8 mouse cellular contexts compared by ENCODE assay signal in the genomic region with DNA sequence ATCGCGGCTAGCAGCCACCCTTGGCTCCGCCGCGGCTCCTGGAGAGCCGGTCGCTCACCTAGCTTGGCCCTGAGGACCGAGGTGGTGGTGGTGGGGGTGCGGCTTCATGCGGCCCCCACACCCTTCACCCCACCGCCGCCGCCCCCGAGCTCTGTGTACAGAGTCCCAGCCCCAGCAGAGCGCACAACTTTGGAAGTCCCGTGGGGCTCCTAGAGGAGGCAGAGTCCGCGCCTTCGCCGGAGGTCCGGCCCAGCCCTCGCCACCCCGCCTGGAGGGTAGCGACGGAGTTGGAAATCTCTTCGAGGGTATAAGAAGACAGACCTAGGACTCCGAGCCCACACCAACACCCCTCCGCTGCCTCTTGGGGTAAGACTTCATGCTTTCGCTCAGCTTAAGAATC. TPM values are rescaled to one million over a fixed set of nuclear protein-coding genes. Genes with fewer than 3 reads are reported as not detected.
DNase-seq lines count a peak whose midpoint lies in the region; ATAC-seq and TF ChIP-seq lines count a peak whose summit lies in the region.

No protein-coding gene starts in this region.

- peaks cover 45% of the 10 kb centered on the region for H3K4me1 ChIP-seq in embryonic facial prominence, embryonic 13.5 days
- H3K4me1 ChIP-seq in intestine, embryonic 14.5 days (replicated peaks; ENCODE audit: control insufficient read depth, insufficient read depth, low read length), result peaks cover 29% of the 10 kb centered on the region

- H3K27ac ChIP-seq in left cerebral cortex, adult 2 months, result peak overlapping the region; percentile 77
- 0 out of 2 replicates have a peak overlapping the region, but pooled peaks have one; percentile 22 for H3K27ac ChIP-seq in embryonic facial prominence, embryonic 13.5 days
- peak overlapping the region; percentile 4; the same call in 1 of the 2 replicates for H3K27ac ChIP-seq in intestine, embryonic 14.5 days (ENCODE audit: low read depth)

- TF ChIP-seq POLR2A in myocyte (IDR thresholded peaks at IDR 0.05; ENCODE audit: insufficient read length, low read depth), result no peak

- intact Hi-C loops in left cerebral cortex, adult 2 months (cut with DNase I), result loop anchor here (2.0 to 10.0 kb wide), 3 partner anchors 129 to 1161 kb away; no protein-coding TSS in a partner anchor

- H3ac ChIP-seq in myocyte (ENCODE audit: control insufficient read depth, insufficient read length), result no peak overlapping the region

- H3K9me3 ChIP-seq in embryonic facial prominence, embryonic 13.5 days, result no peaks in the 10 kb centered on the region
- no peaks in the 10 kb centered on the region for H3K9me3 ChIP-seq in intestine, embryonic 14.5 days (ENCODE audit: control insufficient read depth, low read length)

- H3K4me3 ChIP-seq in left cerebral cortex, adult 2 months, result peak overlapping the region; percentile 63
- H3K4me3 ChIP-seq in embryonic facial prominence, embryonic 13.5 days, result peak overlapping the region; percentile 57
- H3K4me3 ChIP-seq in intestine, embryonic 14.5 days (ENCODE audit: low read depth, low read length), result peak overlapping the region; percentile 54
- peak overlapping the region; percentile 7 for H3K4me3 ChIP-seq in myocyte

- peak; percentile 26; the same call in 1 of the 2 replicates for ATAC-seq in embryonic facial prominence, embryonic 13.5 days (ENCODE audit: insufficient number of reproducible peaks, insufficient read depth, low FRiP score, low TSS enrichment, low read depth)
- peak; percentile 34 for ATAC-seq in intestine, embryonic 14.5 days (replicated peaks; ENCODE audit: low FRiP score, low TSS enrichment, low read depth)
- ATAC-seq in megakaryocyte progenitor cell, adult 5-6 weeks (replicated peaks; ENCODE audit: poor library complexity), result no peak

- H3K9ac ChIP-seq in embryonic facial prominence, embryonic 13.5 days, result peak overlapping the region; percentile 73
- H3K9ac ChIP-seq in intestine, embryonic 14.5 days (ENCODE audit: low read length), result peak overlapping the region; percentile 39; the same call in 1 of the 2 replicates

- no peak for TF ChIP-seq CTCF in left cerebral cortex, adult 2 months (IDR thresholded peaks at IDR 0.05)

- H3K36me3 ChIP-seq in embryonic facial prominence, embryonic 13.5 days, result no peaks in the 10 kb centered on the region
- H3K36me3 ChIP-seq in intestine, embryonic 14.5 days (ENCODE audit: control insufficient read depth, insufficient read depth, low read length), result no peaks in the 10 kb centered on the region
- H3K36me3 ChIP-seq in myocyte (ENCODE audit: control insufficient read depth, insufficient read depth), result no peaks in the 10 kb centered on the region

- H3K4me2 ChIP-seq in embryonic facial prominence, embryonic 13.5 days, result peak overlapping the region; percentile 99
- peak overlapping the region; percentile 90 for H3K4me2 ChIP-seq in intestine, embryonic 14.5 days (ENCODE audit: low read length)
- H3K4me2 ChIP-seq in myocyte (ENCODE audit: low read depth), result peak overlapping the region; percentile 71

- H3K79me2 ChIP-seq in myocyte (ENCODE audit: control insufficient read depth, insufficient read depth), result no peaks in the 10 kb centered on the region

- no peak for DNase-seq in left cerebral cortex, adult 2 months (ENCODE audit: extremely low spot score in 1 of 2, low spot score in 2 of 2)
- DNase-seq in left cerebral cortex, adult 9 months (ENCODE audit: low spot score in 2 of 2), result no peak
- peak; percentile 41 for DNase-seq in R1 (ENCODE audit: low read depth, low spot score)
- DNase-seq in intestine, embryonic 14.5 days (ENCODE audit: low spot score), result peak; percentile 78
- DNase-seq in ovary, adult 18-20 months (ENCODE audit: low spot score), result no peak

- peaks cover 66% of the 10 kb centered on the region for H3K27me3 ChIP-seq in embryonic facial prominence, embryonic 13.5 days
- H3K27me3 ChIP-seq in intestine, embryonic 14.5 days (replicated peaks; ENCODE audit: control insufficient read depth, insufficient read depth, low read length), result peaks cover 49% of the 10 kb centered on the region
- peaks cover 50% of the 10 kb centered on the region for H3K27me3 ChIP-seq in myocyte (ENCODE audit: control insufficient read depth, insufficient read depth, insufficient read length)

- under 1% methylated on average over 29 of the region's 29 CpGs for WGBS in embryonic facial prominence, embryonic 13.5 days
- WGBS in intestine, embryonic 14.5 days, result 1% methylated on average over 29 of the region's 29 CpGs

TF ChIP-seq in myocyte, 11 proteins besides CTCF, POLR2A, EP300 and RAD21:
- TF ChIP-seq REST (IDR thresholded peaks at IDR 0.05; ENCODE audit: insufficient read depth, insufficient read length) (no peak), MAX (IDR thresholded peaks at IDR 0.05; ENCODE audit: low read depth) (no peak), POLR2AphosphoS2 (IDR thresholded peaks at IDR 0.05; ENCODE audit: insufficient read length, low read depth) (no peak), SRF (IDR thresholded peaks at IDR 0.05; ENCODE audit: control insufficient read depth, insufficient read length, low read depth) (no peak), TCF12 (IDR thresholded peaks at IDR 0.05; ENCODE audit: insufficient read depth, poor library complexity, severe bottlenecking) (no peak), TCF3 (IDR thresholded peaks at IDR 0.05; ENCODE audit: insufficient read length, low read depth) (no peak), MYOD1 (IDR thresholded peaks at IDR 0.05; ENCODE audit: control insufficient read depth in 1 of 3, insufficient read length in 2 of 3, low read depth in 2 of 3) (no peak), CEBPB (IDR thresholded peaks at IDR 0.05; ENCODE audit: insufficient read depth, poor library complexity, severe bottlenecking) (no peak), MYOG (IDR thresholded peaks at IDR 0.05; ENCODE audit: control insufficient read depth in 1 of 3, insufficient read depth in 1 of 3, insufficient read length in 2 of 3, low read depth in 2 of 3) (no peak), E2F4 (IDR thresholded peaks at IDR 0.05; ENCODE audit: insufficient read depth) (no peak), USF1 (IDR thresholded peaks at IDR 0.05; ENCODE audit: low read depth) (no peak)

RNA-seq across cellular contexts. Expression of gene Adra2a, which starts 1.5 kb away (rescaled TPM):
- total RNA-seq in left cerebral cortex, adult 2 months (2021), result 10 to 100 TPM; 17.5 to 18.8 TPM
- polyA plus RNA-seq in embryonic facial prominence, embryonic 13.5 days (2015; fragmentation: Nextera tagmentation; extraction: Ambion mirVana), result 1.5 and 2.6 TPM in 2 replicates
- polyA plus RNA-seq in intestine, embryonic 14.5 days (2014; fragmentation: Nextera tagmentation; extraction: Ambion mirVana), result 1.5 and 2.5 TPM in 2 replicates
- 0.20 TPM for polyA plus RNA-seq in myocyte (2012; fragmentation: generic; extraction: Trizol)
- not detected in 2 replicates for total RNA-seq in megakaryocyte progenitor cell, adult 5-6 weeks (2015)
- 0.12 TPM in 1 of 2 replicates, not detected in the other for total RNA-seq in megakaryocyte progenitor cell, adult 5-6 weeks (2017)

Comparison
In these comparisons a context has a peak if more than half of its experiments do, and no peak if none do; other contexts are left out.
1. DNase-seq: peak in R1 (single experiment) and intestine, embryonic 14.5 days (single experiment); none in left cerebral cortex, adult 2 months (0 of 2), left cerebral cortex, adult 9 months (0 of 2) and ovary, adult 18-20 months (single experiment).
2. H3K27ac ChIP-seq: peak in every context shown above with its lines; median percentile 77 in left cerebral cortex, adult 2 months; 22 in embryonic facial prominence, embryonic 13.5 days; 4 in intestine, embryonic 14.5 days.
3. H3K4me3 ChIP-seq: peak in every context shown above with its lines; median percentile 63 in left cerebral cortex, adult 2 months; 57 in embryonic facial prominence, embryonic 13.5 days; 54 in intestine, embryonic 14.5 days; 7 in myocyte.
4. Peak in every context shown above with its lines, with median percentiles within 50 percentile points of each other: H3K4me2 ChIP-seq.